Mouse (Mus musculus): ENCODE measurements at regions not wholly inside any gene's neighbourhood (a gene's known extent, or its start where the extent isn't known, plus 50 kb on each side); places are given as distances from the start of the nearest gene placed in this dataset.

DNA sequence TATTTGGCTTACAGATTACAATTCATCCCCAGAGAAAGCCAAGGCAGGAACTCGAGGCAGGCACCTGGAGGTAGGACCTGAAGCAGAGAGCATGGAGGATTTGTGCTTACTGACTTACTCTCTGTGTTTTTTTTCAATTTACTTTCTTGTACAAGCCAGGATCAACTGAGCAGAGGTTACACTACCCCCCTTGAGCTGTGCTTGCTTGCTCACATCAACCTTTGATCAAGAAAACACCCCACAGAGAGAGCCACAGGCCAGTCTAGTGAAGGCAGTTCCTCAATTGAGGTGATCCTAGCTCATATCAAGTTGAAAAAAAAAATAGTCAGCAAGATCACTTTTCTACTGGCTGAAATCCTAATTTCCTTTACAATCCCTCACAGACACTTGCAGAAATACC, 170.6 kb downstream of the Rnd3 start:
- H3K9ac ChIP-seq (replicated peaks; ENCODE audit: low read depth, low read length), result no peak overlapping the region
- no peaks in the 10 kb centered on the region for H3K4me1 ChIP-seq (ENCODE audit: control insufficient read depth, insufficient read depth)
- ATAC-seq (ENCODE audit: insufficient read depth, low read depth) (no peak), DNase-seq (ENCODE audit: low spot score) (no peak)
- H3K36me3 ChIP-seq (replicated peaks; ENCODE audit: control insufficient read depth, insufficient read depth, low read length), result no peaks in the 10 kb centered on the region
- H3K27ac ChIP-seq (ENCODE audit: low read depth), result no peak overlapping the region
- H3K27me3 ChIP-seq (ENCODE audit: control insufficient read depth, insufficient read depth, low read length), result no peaks in the 10 kb centered on the region
- no peaks in the 10 kb centered on the region for H3K9me3 ChIP-seq (replicated peaks; ENCODE audit: control insufficient read depth, low read length)
- H3K4me2 ChIP-seq (ENCODE audit: low read depth, low read length), result no peak overlapping the region
- WGBS, result 81% methylated on average over 1 of the region's 1 CpGs
- no peak overlapping the region for H3K4me3 ChIP-seq (ENCODE audit: low read depth, low read length)
- no peak for TF ChIP-seq CTCF (IDR thresholded peaks at IDR 0.05; ENCODE audit: low read depth)
- TF ChIP-seq EP300 (IDR thresholded peaks at IDR 0.05; ENCODE audit: low read depth), result no peak

DNA sequence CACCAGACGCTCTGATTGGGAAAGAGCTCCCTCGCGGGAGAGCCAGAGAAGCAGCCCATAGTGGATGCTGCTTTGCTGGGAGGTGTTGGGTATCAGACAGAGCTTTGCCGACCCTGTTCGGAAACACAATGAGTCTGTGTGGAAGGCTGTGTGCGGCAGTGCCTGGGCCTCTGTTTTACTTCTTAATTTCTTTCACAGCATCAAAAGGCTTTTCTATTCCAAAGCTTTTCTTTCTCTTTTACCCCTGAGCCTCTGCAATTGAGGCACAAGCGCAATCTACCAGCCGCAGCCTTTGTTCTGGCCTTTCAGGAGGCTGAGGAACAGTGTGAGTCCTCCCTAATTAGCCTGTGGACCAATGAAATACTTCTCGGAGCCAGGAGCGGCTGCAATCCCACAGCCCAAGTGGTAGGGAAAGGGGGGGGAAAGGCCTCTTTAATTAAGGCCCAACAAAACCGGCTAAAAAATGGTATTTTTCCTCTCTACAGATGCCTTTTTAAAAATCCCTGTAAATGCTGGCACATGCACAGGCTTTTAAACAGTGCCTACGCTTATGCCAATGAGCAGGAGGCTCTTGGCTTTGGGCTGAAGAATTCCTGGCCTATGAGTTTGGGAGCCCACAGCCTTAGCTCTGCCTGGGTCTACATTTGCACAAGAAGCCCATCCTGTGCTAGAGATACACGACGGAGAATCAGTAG, 177.6 kb downstream of the Rnd3 start:
- Histone ChIP-seq H3K4me2 (ENCODE audit: low read depth, low read length) (peak overlapping the region; percentile 43), H3K9ac (replicated peaks; ENCODE audit: low read depth, low read length) (no peak overlapping the region), H3K27ac (ENCODE audit: low read depth) (no peak overlapping the region), H3K9me3 (replicated peaks; ENCODE audit: control insufficient read depth, low read length) (no peaks in the 10 kb centered on the region), H3K27me3 (ENCODE audit: control insufficient read depth, insufficient read depth, low read length) (no peaks in the 10 kb centered on the region), H3K4me3 (ENCODE audit: low read depth, low read length) (0 out of 2 replicates have a peak overlapping the region, but pooled peaks have one; percentile 16), H3K4me1 (ENCODE audit: control insufficient read depth, insufficient read depth) (no peaks in the 10 kb centered on the region), H3K36me3 (replicated peaks; ENCODE audit: control insufficient read depth, insufficient read depth, low read length) (no peaks in the 10 kb centered on the region)
- no peak for DNase-seq (ENCODE audit: low spot score)
- WGBS, result 16% methylated on average over 14 of the region's 14 CpGs
- TF ChIP-seq EP300 (IDR thresholded peaks at IDR 0.05; ENCODE audit: low read depth), result no peak
- TF ChIP-seq CTCF (IDR thresholded peaks at IDR 0.05; ENCODE audit: low read depth), result no peak
- no peak for ATAC-seq (ENCODE audit: insufficient read depth, low read depth)

DNA sequence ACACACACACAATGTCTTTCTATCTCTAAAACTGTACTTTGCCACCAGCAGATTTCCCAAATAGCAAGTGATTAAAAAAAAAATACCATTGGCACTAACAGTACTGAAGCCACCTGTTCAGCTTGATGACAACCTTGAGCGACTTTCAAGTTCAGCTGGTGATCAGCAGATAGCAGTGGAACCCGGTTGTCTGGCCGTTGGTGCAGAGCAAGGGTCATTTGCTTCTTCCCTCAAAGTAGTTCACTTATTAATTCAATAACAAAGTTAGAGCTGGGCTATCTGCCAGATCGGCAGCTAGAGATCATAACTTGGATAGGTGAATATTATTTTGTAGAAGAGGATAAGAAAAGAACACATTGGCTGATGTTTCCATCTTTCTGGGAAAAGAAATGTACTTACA, 180.5 kb downstream of the Rnd3 start:
- H3K4me3 ChIP-seq (ENCODE audit: low read depth, low read length), result no peak overlapping the region
- no peaks in the 10 kb centered on the region for H3K4me1 ChIP-seq (ENCODE audit: control insufficient read depth, insufficient read depth)
- no peaks in the 10 kb centered on the region for H3K36me3 ChIP-seq (replicated peaks; ENCODE audit: control insufficient read depth, insufficient read depth, low read length)
- WGBS, result 51% methylated on average over 4 of the region's 4 CpGs
- DNase-seq (ENCODE audit: low spot score) (no peak), ATAC-seq (ENCODE audit: insufficient read depth, low read depth) (no peak)
- H3K4me2 ChIP-seq (ENCODE audit: low read depth, low read length), result no peak overlapping the region
- H3K9ac ChIP-seq (replicated peaks; ENCODE audit: low read depth, low read length), result no peak overlapping the region
- no peaks in the 10 kb centered on the region for H3K9me3 ChIP-seq (replicated peaks; ENCODE audit: control insufficient read depth, low read length)
- TF ChIP-seq CTCF (IDR thresholded peaks at IDR 0.05; ENCODE audit: low read depth) (no peak), EP300 (IDR thresholded peaks at IDR 0.05; ENCODE audit: low read depth) (no peak)
- no peak overlapping the region for H3K27ac ChIP-seq (ENCODE audit: low read depth)
- no peaks in the 10 kb centered on the region for H3K27me3 ChIP-seq (ENCODE audit: control insufficient read depth, insufficient read depth, low read length)

DNA sequence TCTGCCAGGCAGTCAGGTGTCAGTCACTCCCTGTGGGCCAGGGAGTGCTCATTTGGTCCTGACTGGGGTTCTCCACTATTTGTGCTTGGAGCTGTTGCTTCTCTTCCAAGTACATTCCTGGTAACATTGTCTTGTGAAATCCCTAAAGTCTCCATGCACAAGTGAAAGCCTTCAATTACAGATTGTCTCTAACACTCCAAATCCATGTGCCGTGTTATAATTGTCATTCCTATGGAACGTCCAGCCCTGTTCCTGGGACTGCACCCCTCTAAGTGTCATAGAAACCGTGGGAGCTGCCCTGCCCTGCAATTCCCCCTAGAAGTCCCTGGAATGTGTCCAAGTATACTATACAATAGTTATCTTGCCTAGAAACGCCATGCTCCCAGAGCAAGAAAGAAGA, 181.1 kb downstream of the Rnd3 start:
- 22% methylated on average over 4 of the region's 4 CpGs for WGBS
- Histone ChIP-seq H3K4me1 (ENCODE audit: control insufficient read depth, insufficient read depth) (no peaks in the 10 kb centered on the region), H3K36me3 (replicated peaks; ENCODE audit: control insufficient read depth, insufficient read depth, low read length) (no peaks in the 10 kb centered on the region), H3K9ac (replicated peaks; ENCODE audit: low read depth, low read length) (no peak overlapping the region), H3K9me3 (replicated peaks; ENCODE audit: control insufficient read depth, low read length) (no peaks in the 10 kb centered on the region), H3K4me2 (ENCODE audit: low read depth, low read length) (no peak overlapping the region), H3K4me3 (ENCODE audit: low read depth, low read length) (no peak overlapping the region), H3K27ac (ENCODE audit: low read depth) (no peak overlapping the region), H3K27me3 (ENCODE audit: control insufficient read depth, insufficient read depth, low read length) (no peaks in the 10 kb centered on the region)
- DNase-seq (ENCODE audit: low spot score) (no peak), ATAC-seq (ENCODE audit: insufficient read depth, low read depth) (no peak)
- TF ChIP-seq EP300 (IDR thresholded peaks at IDR 0.05; ENCODE audit: low read depth) (no peak), CTCF (IDR thresholded peaks at IDR 0.05; ENCODE audit: low read depth) (no peak)

DNA sequence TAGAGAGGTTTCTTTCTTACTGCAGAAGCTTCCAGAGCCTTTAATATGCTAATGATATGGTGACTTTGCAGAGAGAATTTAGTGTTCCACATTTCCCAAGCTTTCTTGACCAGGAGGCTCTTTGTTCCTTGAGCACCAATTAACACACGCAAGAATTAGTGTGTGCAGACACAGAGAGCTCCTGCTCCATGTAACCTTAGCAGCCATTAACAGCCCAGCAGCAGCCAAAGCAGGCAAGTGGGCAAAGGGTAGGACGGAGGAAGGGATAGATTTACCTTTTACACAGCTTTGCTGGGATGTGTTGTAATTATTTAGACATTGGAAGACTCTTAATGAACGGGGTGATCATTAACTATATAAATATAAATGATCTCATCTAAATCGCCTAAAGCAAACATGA, 181.8 kb downstream of the Rnd3 start:
- ATAC-seq (ENCODE audit: insufficient read depth, low read depth), result no peak
- no peak for DNase-seq (ENCODE audit: low spot score)
- TF ChIP-seq EP300 (IDR thresholded peaks at IDR 0.05; ENCODE audit: low read depth) (no peak), CTCF (IDR thresholded peaks at IDR 0.05; ENCODE audit: low read depth) (no peak)
- WGBS, result 64% methylated on average over 4 of the region's 4 CpGs
- H3K36me3 ChIP-seq (replicated peaks; ENCODE audit: control insufficient read depth, insufficient read depth, low read length), result no peaks in the 10 kb centered on the region
- H3K4me2 ChIP-seq (ENCODE audit: low read depth, low read length), result no peak overlapping the region
- no peak overlapping the region for H3K4me3 ChIP-seq (ENCODE audit: low read depth, low read length)
- no peaks in the 10 kb centered on the region for H3K9me3 ChIP-seq (replicated peaks; ENCODE audit: control insufficient read depth, low read length)
- H3K27ac ChIP-seq (ENCODE audit: low read depth), result no peak overlapping the region
- no peaks in the 10 kb centered on the region for H3K4me1 ChIP-seq (ENCODE audit: control insufficient read depth, insufficient read depth)
- no peak overlapping the region for H3K9ac ChIP-seq (replicated peaks; ENCODE audit: low read depth, low read length)
- H3K27me3 ChIP-seq (ENCODE audit: control insufficient read depth, insufficient read depth, low read length), result no peaks in the 10 kb centered on the region

DNA sequence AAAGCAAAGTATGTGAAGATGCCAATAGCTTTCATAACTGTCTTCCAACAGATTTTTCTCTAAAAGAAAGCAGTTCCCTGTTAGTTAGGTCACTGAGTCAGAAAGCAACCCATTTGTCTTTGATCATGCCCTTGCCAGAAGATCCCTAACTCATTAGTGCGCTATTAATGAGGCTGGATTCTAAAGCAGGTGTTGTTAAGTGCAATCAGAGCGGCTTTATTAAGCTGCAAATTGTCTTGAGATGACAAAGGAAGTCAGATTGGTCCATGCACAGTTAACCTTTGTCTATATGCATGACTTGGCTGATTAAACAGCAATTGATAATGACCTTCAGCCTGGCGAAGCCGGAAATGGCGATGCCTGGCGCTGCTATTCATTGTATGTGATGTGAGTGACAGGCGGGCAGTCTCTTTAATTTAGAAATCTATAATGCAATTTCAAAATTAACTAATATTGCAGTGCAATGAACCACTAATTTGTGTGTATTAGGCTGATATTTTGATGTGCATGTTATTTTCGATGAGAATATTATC, 183.4 kb downstream of the Rnd3 start:
- H3K9me3 ChIP-seq (replicated peaks; ENCODE audit: control insufficient read depth, low read length), result no peaks in the 10 kb centered on the region
- no peak overlapping the region for H3K27ac ChIP-seq (ENCODE audit: low read depth)
- no peaks in the 10 kb centered on the region for H3K27me3 ChIP-seq (ENCODE audit: control insufficient read depth, insufficient read depth, low read length)
- no peaks in the 10 kb centered on the region for H3K36me3 ChIP-seq (replicated peaks; ENCODE audit: control insufficient read depth, insufficient read depth, low read length)
- no peak overlapping the region for H3K9ac ChIP-seq (replicated peaks; ENCODE audit: low read depth, low read length)
- ATAC-seq (ENCODE audit: insufficient read depth, low read depth) (no peak), DNase-seq (ENCODE audit: low spot score) (no peak)
- 87% methylated on average over 8 of the region's 8 CpGs for WGBS
- no peak overlapping the region for H3K4me2 ChIP-seq (ENCODE audit: low read depth, low read length)
- no peaks in the 10 kb centered on the region for H3K4me1 ChIP-seq (ENCODE audit: control insufficient read depth, insufficient read depth)
- TF ChIP-seq EP300 (IDR thresholded peaks at IDR 0.05; ENCODE audit: low read depth), result no peak
- TF ChIP-seq CTCF (IDR thresholded peaks at IDR 0.05; ENCODE audit: low read depth), result no peak
- no peak overlapping the region for H3K4me3 ChIP-seq (ENCODE audit: low read depth, low read length)
